Mouse (Mus musculus): Measurements from ENCODE around the gene Zbtb16. TPM values are rescaled to one million over a fixed set of nuclear protein-coding genes. Genes with fewer than 3 reads are reported as not detected.
A peak's percentile ranks its signal among the peaks of the same experiment; 100 is the strongest.

Gene Zbtb16
- total RNA-seq, 1 experiment from 2014 or later: 3.3 TPM

DNA sequence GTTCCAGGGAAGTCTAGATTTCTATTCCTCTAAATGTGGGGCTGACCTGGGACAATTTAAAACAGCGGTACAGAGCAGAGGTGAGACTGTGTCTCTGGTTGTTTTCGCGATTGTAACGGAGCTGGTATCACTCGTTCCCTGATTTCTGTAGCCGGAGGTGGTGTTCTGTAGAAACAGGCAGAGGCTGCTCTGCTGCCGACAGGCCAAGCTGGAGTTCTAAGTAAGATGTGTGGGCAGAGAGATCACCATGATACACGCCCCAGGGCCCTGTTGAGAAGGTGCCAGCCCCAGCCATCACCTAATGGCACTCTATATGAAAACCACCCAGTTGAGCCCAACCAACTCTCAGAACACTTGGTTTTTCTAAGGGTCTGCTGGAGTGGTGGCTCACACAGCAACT, 122.2 kb downstream of the Zbtb16 start:
- no peak for ATAC-seq (replicated peaks in 1 of 2; ENCODE audit: insufficient read depth in 1 of 2, low FRiP score in 2 of 2, low TSS enrichment in 1 of 2, low read depth in 1 of 2, poor library complexity in 2 of 2, severe bottlenecking in 2 of 2)

DNA sequence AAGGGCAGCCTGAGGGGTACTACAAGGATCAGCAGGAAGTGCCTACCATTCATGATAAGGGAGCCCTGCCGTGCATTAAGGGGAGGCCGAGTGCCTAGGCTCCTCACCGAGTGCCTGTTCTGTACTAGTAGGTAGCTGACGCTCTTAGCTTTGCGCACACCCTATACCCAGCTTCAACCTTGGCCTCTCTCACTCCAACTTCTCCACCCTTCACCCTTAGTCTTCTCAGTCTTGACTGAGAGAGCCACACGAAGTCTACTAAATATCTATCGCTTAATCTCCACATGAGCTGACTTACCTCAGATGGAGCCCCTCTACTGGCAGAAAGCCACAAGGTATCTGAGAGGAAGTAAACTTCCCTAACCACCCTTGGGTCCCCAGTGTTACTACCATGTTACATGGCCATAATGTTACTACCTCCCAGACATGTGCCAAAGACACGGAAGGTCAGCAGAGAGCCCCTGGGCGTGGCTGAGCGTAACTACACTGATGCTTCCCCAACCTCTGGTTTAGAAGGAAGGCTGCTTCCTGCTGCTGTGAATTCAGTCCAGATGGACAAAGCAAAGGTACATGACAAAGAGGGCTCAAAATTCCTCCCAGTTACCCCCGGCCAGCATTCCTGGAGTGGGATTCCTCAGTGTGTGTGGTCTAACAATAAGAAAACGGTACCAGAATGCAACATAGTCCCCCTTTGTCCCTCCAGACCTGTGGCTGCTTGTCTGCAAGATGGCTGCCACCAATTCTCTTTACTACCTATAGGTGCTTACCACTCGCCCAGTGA, 122.8 kb downstream of the Zbtb16 start:
- ATAC-seq (replicated peaks in 1 of 2; ENCODE audit: insufficient read depth in 1 of 2, low FRiP score in 2 of 2, low TSS enrichment in 1 of 2, low read depth in 1 of 2, poor library complexity in 2 of 2, severe bottlenecking in 2 of 2): no peak; a peak in 2 of 4 replicates

DNA sequence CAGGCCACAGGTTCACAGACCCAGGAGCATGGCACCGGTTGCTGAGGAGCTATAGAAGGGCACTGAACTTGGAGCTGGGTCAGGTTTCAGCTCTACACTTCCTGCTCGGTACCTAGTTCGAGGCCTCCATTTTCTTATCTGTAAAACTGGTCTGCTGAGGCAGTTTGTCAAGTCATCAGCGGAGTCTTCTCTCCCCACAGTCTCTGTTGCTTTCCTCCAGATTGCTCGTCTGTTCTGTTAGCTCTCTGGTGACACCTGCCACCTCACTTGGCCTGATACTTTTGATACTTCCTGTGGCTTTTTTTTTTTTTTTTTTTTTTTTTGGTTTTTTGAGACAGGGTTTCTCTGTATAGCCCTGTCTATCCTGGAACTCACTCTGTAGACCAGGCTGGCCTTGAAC, 124.2 kb downstream of the Zbtb16 start:
- ATAC-seq (replicated peaks in 1 of 2; ENCODE audit: insufficient read depth in 1 of 2, low FRiP score in 2 of 2, low TSS enrichment in 1 of 2, low read depth in 1 of 2, poor library complexity in 2 of 2, severe bottlenecking in 2 of 2): peak in 1 of 2 experiments; percentile 14; a peak in 2 of 4 replicates

DNA sequence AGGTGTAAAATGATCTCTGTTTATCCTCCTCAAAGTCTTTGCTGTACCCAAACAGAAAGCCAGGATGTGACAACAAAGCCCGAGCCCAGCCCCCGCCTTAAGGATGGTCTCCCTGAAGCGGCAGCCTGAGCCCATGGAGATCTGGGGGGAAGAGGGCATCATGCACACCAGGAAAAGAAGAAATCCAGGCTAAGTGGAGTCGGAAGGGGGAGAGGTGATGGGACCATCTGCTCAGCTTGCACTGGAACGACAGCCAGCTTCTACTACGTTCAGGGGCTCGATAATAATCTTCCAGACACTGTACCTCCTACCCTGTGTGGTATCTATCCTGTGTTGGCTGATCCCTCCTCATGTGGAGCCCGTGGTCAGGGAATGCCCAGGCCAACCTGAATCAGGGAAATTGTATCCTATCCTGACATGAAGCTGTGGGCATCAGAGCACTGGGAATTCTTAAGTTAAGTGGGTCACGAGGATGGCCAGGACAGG, 124.7 kb downstream of the Zbtb16 start:
- no peak for ATAC-seq (replicated peaks in 1 of 2; ENCODE audit: insufficient read depth in 1 of 2, low FRiP score in 2 of 2, low TSS enrichment in 1 of 2, low read depth in 1 of 2, poor library complexity in 2 of 2, severe bottlenecking in 2 of 2)

DNA sequence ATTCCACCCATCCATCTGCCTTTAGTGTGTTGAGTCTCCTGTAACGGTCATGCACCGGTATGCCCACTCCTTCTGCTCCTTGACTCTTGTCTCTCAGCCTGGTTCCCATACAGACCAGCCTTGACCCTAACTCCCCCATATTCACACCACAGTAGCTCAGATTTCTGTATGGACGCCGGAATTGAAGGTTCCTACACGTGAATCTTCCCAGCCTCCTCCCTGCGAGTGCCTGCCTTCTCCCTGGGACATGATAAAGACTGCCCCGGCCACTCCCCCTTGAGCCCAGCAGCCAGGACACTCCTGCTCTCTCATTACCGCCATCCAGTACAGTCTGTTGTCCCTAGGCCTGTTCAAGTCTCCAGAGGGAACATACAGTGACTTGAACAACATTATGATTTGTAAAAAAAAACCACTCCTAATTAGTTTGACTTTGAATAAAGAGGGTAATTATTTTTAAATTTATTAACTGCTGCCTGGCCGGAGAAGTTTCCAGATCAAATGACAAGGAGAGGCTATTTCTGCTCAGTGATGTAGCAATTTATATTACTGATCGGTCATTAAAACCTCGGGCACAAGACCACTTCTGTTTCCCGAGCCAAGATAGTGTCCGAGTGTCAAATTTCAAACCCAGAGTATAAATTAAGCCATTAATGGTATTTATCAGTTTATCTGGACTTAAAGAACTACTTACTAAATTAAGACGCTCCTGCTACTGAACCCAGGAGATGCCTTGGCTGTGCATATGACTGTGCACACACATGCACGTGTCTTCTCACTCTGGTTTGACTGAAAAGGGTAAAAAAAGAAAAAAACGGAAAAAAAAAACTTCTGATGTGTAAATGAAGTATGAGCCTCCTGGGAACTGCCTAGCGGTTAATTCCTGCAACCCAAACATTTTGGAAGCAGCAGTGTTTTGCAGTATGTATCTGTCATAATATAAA, 125.4 kb downstream of the Zbtb16 start:
- ATAC-seq (replicated peaks in 1 of 2; ENCODE audit: insufficient read depth in 1 of 2, low FRiP score in 2 of 2, low TSS enrichment in 1 of 2, low read depth in 1 of 2, poor library complexity in 2 of 2, severe bottlenecking in 2 of 2): no peak

DNA sequence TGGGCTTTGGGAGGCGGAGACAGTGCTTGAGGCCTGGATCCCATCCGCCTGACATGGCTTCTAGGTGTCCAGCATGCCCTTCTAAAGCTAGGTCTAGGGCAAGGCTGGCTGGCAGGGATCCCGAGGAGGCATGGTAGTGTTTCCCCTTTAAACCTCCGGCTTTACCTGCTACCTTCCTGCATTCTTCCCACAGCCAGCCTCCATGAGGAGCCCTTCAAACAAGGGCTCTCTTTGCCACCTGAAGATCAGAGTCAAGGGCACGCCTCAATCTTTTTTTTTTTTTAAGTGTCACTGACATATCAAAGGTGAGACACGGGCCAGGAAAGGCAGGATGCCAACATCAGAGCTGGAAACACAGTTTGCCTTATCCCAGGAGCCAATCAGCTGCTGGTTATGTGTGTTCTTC, 128.2 kb downstream of the Zbtb16 start:
- 0 out of 4 replicates have a peak, but pooled peaks of 1 of the 2 experiments have one; percentile 14 for ATAC-seq (replicated peaks in 1 of 2; ENCODE audit: insufficient read depth in 1 of 2, low FRiP score in 2 of 2, low TSS enrichment in 1 of 2, low read depth in 1 of 2, poor library complexity in 2 of 2, severe bottlenecking in 2 of 2)

DNA sequence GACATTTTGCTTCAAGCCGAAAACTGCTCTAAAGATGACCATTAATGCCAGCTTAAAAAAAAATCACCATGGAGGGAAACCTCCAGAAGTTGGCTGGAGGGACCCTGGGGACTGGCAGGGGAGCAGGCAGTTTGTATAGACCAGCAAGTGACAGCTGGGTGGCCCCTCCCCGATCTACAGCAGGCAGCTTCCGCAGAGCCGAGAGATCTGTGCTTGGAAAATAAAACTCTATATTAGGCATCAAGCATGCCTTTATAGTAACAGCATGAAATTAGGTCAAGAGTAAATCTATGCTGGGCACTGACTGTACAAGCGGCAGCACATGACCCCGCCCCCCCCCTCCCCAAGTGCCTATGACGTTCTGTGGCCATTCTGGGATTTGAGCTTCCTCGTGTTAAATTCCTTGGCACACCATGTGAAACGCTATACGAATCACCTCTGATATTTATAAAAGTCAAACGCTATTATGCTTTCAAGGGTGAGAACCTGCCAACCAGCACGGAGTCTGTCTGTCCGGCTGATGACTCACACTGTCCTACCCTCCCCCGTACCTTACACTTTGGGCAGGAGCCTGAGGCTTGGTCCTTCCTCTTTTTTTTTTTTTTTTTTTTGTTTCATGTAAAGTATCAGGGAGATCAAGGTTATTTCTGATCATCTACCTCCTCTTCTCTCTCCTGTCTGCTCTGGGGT, 128.7 kb downstream of the Zbtb16 start:
- ATAC-seq (replicated peaks in 1 of 2; ENCODE audit: insufficient read depth in 1 of 2, low FRiP score in 2 of 2, low TSS enrichment in 1 of 2, low read depth in 1 of 2, poor library complexity in 2 of 2, severe bottlenecking in 2 of 2): peak; percentile 72 to 74; a peak in 3 of 4 replicates

DNA sequence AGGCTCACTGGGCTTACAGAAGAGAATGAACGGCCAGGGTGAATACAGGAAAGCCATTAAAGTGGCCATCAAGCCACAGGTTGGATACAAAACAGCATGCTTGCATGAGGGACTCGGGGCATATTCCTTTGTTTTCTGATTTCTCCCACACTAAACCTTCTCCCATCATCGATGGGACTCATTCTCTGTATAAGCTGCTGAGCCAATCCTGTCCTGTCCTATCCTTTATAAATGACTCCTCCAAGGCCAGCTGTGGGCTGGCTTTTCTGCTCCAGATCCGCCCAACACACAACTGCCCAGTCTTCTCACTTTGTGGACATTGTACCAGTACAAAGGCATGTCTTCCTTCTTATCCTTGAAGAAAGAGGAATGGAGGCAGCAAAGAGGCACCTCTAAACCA, 134.7 kb downstream of the Zbtb16 start:
- no peak for ATAC-seq (replicated peaks in 1 of 2; ENCODE audit: insufficient read depth in 1 of 2, low FRiP score in 2 of 2, low TSS enrichment in 1 of 2, low read depth in 1 of 2, poor library complexity in 2 of 2, severe bottlenecking in 2 of 2)

DNA sequence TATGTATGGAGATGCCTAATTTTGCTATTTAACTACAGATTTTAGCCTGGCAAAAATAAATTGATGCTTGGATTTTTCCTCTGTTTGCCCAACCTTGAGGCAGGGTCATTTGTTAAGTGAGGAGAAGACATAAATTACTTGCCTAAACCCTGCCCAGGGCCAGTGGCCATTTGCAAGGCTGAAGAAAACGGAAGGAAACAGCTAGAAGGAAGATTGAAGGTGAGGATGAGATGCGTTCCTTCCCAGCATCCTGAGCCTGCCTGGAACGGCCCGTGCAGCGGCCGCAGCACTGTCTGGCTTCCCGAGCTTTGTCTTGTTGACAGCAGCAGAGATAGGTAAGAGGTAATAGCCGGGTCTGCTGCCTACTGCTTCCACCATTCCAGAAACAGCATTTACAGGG, 135.2 kb downstream of the Zbtb16 start:
- ATAC-seq (replicated peaks in 1 of 2; ENCODE audit: insufficient read depth in 1 of 2, low FRiP score in 2 of 2, low TSS enrichment in 1 of 2, low read depth in 1 of 2, poor library complexity in 2 of 2, severe bottlenecking in 2 of 2): no peak

DNA sequence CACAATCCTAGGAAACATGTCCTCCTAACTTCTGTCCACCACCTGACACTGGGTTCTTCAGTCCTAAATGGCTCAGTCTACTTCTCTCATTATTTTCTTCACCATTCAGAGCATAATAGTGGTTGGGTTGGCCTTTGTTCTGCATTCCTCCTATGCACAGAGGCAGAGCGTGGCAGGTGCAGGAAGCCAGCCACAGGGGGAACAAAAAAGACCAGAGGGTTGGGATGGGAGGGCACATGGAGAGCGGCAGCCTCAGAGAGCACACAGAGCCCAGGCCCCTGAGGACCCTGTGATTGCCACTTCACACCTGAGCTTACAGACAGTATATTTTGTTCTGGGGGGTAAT, 138.6 kb downstream of the Zbtb16 start:
- no peak for ATAC-seq (replicated peaks in 1 of 2; ENCODE audit: insufficient read depth in 1 of 2, low FRiP score in 2 of 2, low TSS enrichment in 1 of 2, low read depth in 1 of 2, poor library complexity in 2 of 2, severe bottlenecking in 2 of 2)

DNA sequence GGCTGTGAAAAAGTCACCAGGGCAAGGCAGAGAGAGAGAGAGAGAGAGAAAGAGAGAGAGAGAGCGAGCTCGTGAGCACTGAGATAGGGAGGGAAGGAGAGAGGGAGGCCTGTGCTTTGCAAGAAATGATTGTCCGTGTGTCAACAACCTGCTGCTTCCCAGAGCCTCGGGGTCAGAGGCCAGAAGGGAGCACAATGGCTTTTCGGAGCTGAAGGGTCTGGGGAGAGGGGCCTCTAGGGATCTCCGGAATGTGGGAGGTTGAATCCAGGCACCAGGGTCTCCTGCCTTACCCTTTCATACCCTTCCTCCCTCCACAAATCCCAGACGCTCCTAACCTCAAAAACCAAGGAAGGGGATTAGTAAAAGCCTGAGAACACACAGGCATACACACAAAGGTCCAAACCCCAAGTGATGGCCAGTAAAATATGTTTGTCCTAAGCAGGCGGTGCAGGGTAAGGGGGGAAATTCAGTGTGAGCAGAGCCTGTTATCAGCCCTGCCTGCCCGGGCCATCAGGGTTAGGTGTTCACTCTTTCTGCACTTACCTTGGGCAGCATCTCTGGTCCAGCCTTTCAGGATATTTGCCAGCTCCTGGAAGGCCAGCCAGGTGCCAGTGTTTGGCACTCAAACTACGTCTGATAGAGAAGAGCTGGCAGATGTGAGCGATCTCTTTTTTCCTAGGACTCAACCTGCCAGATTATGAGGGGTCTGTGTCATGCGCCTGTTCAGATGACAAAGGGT, 139.1 kb downstream of the Zbtb16 start:
- no peak for ATAC-seq (replicated peaks in 1 of 2; ENCODE audit: insufficient read depth in 1 of 2, low FRiP score in 2 of 2, low TSS enrichment in 1 of 2, low read depth in 1 of 2, poor library complexity in 2 of 2, severe bottlenecking in 2 of 2)

DNA sequence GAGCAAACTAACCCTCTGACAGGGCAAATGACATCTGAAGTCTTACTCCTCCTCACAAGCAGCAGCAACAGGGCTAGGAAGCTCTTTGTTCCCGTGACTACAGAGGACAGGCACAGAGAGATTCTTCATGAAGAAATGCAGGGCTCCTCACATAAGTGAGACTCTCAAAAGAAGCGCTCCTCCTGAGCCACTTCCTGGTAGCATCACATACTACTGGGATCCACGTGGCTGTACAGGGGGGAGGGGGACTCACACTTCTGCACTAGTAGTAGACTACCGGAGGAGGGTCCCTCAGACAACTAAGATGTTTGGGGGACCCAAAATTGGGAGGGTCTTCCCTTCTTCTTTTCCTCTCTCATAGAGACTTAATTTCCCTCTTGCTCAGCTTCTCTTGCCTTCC, 139.7 kb downstream of the Zbtb16 start:
- no peak for ATAC-seq (replicated peaks in 1 of 2; ENCODE audit: insufficient read depth in 1 of 2, low FRiP score in 2 of 2, low TSS enrichment in 1 of 2, low read depth in 1 of 2, poor library complexity in 2 of 2, severe bottlenecking in 2 of 2)

DNA sequence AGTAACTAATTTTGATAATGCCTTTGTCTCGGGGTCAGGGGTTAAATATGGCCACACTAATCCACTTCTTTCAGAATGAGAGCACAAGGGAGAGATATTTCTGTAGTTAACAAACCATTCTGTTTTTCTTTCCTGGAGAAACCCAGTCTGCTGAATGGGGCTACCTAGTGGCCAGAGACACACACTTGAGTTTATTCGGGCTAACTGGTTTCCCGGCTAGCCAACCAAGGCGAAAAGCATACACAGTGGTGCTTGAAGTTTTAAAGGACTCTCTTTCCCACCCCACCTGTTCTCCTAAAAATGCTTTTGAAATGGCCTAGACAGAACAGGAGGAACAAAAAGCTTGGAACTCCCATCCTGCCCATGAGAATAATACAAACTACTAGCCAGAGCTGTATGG, 140.2 kb downstream of the Zbtb16 start:
- no peak for ATAC-seq (replicated peaks in 1 of 2; ENCODE audit: insufficient read depth in 1 of 2, low FRiP score in 2 of 2, low TSS enrichment in 1 of 2, low read depth in 1 of 2, poor library complexity in 2 of 2, severe bottlenecking in 2 of 2)

DNA sequence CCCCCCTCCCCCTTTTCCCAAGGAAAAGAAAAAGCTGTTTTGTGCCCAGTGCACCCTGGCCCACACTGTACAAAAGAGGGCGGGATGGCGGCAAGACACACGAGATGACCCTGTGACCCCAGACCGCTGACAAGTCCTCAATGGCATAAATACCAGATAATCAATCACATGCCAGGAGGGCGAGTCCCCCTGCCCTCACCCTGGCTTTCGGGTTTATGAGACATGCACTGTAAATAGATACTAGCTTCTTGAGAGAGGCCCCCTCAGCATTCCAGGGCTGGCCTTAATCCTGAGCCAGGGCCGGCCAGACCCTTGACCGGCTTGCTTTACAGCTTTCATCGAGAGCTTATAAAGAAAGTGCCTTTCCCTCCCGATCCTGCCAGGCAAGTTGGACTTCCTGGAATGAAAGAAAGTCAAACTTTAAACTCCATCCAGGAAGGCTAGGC, 141.4 kb downstream of the Zbtb16 start:
- ATAC-seq (replicated peaks in 1 of 2; ENCODE audit: insufficient read depth in 1 of 2, low FRiP score in 2 of 2, low TSS enrichment in 1 of 2, low read depth in 1 of 2, poor library complexity in 2 of 2, severe bottlenecking in 2 of 2): no peak

DNA sequence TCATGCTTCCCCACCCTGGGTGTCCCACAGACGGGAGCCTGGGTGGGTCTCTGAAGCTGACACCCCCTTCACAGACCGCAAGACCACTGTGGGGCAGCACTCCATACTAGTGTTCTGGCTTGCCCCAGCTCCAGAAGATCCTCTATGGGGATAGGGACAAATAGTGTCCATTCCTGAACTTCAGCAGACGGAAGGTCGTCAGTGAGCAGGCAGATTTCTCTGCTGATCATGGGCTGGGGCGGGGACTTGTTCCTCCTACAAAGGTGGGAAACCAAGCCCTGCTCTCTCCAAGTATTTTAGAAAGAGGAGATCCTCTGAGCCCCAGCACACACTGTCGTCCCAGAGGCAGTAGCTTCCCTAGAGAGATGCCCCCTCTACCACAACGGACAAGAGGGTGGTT, 142.3 kb downstream of the Zbtb16 start:
- ATAC-seq (replicated peaks in 1 of 2; ENCODE audit: insufficient read depth in 1 of 2, low FRiP score in 2 of 2, low TSS enrichment in 1 of 2, low read depth in 1 of 2, poor library complexity in 2 of 2, severe bottlenecking in 2 of 2): no peak

DNA sequence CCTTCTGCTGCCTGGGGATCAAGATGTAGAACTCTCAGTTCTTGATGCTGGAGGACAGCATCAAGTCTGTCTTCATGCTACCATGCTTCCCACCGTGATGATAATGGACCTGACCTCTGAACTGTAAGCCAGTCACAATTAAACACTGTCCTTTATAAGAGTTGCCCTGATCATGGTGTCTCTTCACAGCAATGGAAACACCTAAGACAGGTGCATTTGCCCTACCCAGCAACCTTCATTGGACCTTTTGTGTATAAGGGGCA, 146.4 kb downstream of the Zbtb16 start:
- no peak for ATAC-seq (replicated peaks in 1 of 2; ENCODE audit: insufficient read depth in 1 of 2, low FRiP score in 2 of 2, low TSS enrichment in 1 of 2, low read depth in 1 of 2, poor library complexity in 2 of 2, severe bottlenecking in 2 of 2)
